ENCODE assay signal across 16 mouse cellular contexts in the genomic region with DNA sequence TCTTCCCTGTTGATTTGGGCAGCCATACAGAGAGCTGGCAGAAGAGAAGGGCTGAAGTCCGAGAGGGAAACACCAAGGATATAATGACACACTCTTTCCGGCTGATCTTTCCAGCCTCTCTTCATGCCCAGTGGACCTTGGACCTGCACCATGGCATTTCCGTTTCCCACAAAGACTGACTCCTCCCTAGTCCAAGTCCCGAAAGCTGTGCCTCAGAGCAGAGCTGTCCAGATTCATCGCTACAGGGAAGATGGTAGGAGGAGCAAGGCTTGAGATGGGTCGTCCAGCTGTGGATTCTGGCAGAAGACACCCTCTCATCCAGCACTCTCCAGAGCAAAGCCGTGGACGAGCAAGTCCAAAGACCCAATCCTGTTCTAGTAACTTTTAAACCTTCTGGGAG.
DNase-seq lines count a peak whose midpoint lies in the region; ATAC-seq and TF ChIP-seq lines count a peak whose summit lies in the region.
"Had no signal": no experiment of that assay in that cellular context is flagged by ENCODE, and none has a peak within 500 bp of the region (broad histone marks: within the 10 kb centered on the region; RNA-seq: fewer than 3 reads in every experiment).

No protein-coding gene starts in this region.

- intact Hi-C loops in gastrocnemius, postnatal 36 days (cut with DNase I): no loop called here

- H3K27ac ChIP-seq in heart, embryonic 11.5 days (ENCODE audit: low read depth, low read length): no peak overlapping the region
- 0 out of 2 replicates have a peak overlapping the region, but pooled peaks have one; percentile 22 for H3K27ac ChIP-seq in intestine, postnatal 0 days (ENCODE audit: low read depth, low read length)
- no peak overlapping the region for H3K27ac ChIP-seq in hindbrain, embryonic 10.5 days
- H3K27ac ChIP-seq: limb, embryonic 10.5 days; midbrain, embryonic 15.5 days had no signal

- TF ChIP-seq CTCF in intestine, postnatal 0 days (IDR thresholded peaks at IDR 0.05; ENCODE audit: low read depth): no peak

- no peak for ATAC-seq in heart, embryonic 11.5 days (replicated peaks; ENCODE audit: insufficient number of reproducible peaks, low FRiP score, low TSS enrichment)
- peak; percentile 98 for ATAC-seq in intestine, postnatal 0 days
- ATAC-seq: hindbrain, embryonic 16.5 days; midbrain, embryonic 15.5 days had no signal

- H3K36me3 ChIP-seq in heart, embryonic 11.5 days (ENCODE audit: control insufficient read depth, insufficient read depth, low read length): no peaks in the 10 kb centered on the region
- no peaks in the 10 kb centered on the region for H3K36me3 ChIP-seq in intestine, postnatal 0 days (ENCODE audit: control insufficient read depth, insufficient read depth)
- no peaks in the 10 kb centered on the region for H3K36me3 ChIP-seq in hindbrain, embryonic 10.5 days
- H3K36me3 ChIP-seq: limb, embryonic 10.5 days; midbrain, embryonic 15.5 days had no signal

- H3K4me3 ChIP-seq in heart, embryonic 11.5 days (ENCODE audit: low read depth, low read length): no peak overlapping the region
- H3K4me3 ChIP-seq in intestine, postnatal 0 days (ENCODE audit: low read depth, low read length): no peak overlapping the region
- H3K4me3 ChIP-seq in hindbrain, embryonic 10.5 days: no peak overlapping the region
- H3K4me3 ChIP-seq: limb, embryonic 10.5 days; midbrain, embryonic 15.5 days had no signal

- H3K4me1 ChIP-seq in heart, embryonic 11.5 days (ENCODE audit: control insufficient read depth, insufficient read depth, low read length): no peaks in the 10 kb centered on the region
- no peaks in the 10 kb centered on the region; the same call in 1 of the 2 replicates for H3K4me1 ChIP-seq in intestine, postnatal 0 days (replicated peaks; ENCODE audit: control insufficient read depth, insufficient read depth, low read length)
- no peaks in the 10 kb centered on the region for H3K4me1 ChIP-seq in hindbrain, embryonic 10.5 days (replicated peaks)
- H3K4me1 ChIP-seq: limb, embryonic 10.5 days; midbrain, embryonic 15.5 days had no signal

- no peaks in the 10 kb centered on the region for H3K27me3 ChIP-seq in heart, embryonic 11.5 days (ENCODE audit: control insufficient read depth, insufficient read depth, low read length)
- H3K27me3 ChIP-seq in intestine, postnatal 0 days (replicated peaks; ENCODE audit: control insufficient read depth, insufficient read depth, low read length): no peaks in the 10 kb centered on the region
- H3K27me3 ChIP-seq in hindbrain, embryonic 10.5 days (ENCODE audit: insufficient read depth, poor library complexity, severe bottlenecking): no peaks in the 10 kb centered on the region
- H3K27me3 ChIP-seq: midbrain, embryonic 15.5 days had no signal

- 81% methylated on average over 8 of the region's 8 CpGs for WGBS in heart, embryonic 11.5 days (ENCODE audit: insufficient replicate concordance)
- 52% methylated on average over 8 of the region's 8 CpGs for WGBS in intestine, postnatal 0 days
- WGBS in hindbrain, embryonic 10.5 days: 88% methylated on average over 8 of the region's 8 CpGs

- peak; percentile 21 to 28 for DNase-seq in heart, adult 18-20 months
- peak; percentile 13 to 15 for DNase-seq in gastrocnemius, postnatal 36 days
- peak; percentile 25 to 52 for DNase-seq in kidney, postnatal 4 days
- DNase-seq in Muller cell, postnatal 12 days (ENCODE audit: inconsistent ontology term): no peak
- no peak for DNase-seq in hindbrain, embryonic 10.5 days (ENCODE audit: low spot score)
- no peak for DNase-seq in MN1 (ENCODE audit: low spot score)
- DNase-seq: B cell, adult 2 months; embryo, embryonic 11 days; lung, embryonic 14.5 days; right cerebral cortex, adult 18-20 months; thymus, postnatal 4 days had no signal

- H3K9me3 ChIP-seq in heart, embryonic 11.5 days (replicated peaks; ENCODE audit: control insufficient read depth, low read length): no peaks in the 10 kb centered on the region
- H3K9me3 ChIP-seq in intestine, postnatal 0 days (ENCODE audit: control insufficient read depth): no peaks in the 10 kb centered on the region
- no peaks in the 10 kb centered on the region for H3K9me3 ChIP-seq in hindbrain, embryonic 10.5 days
- H3K9me3 ChIP-seq: limb, embryonic 10.5 days; midbrain, embryonic 15.5 days had no signal

- H3K9ac ChIP-seq in heart, embryonic 11.5 days (ENCODE audit: low read depth, low read length): no peak overlapping the region
- no peak overlapping the region for H3K9ac ChIP-seq in intestine, postnatal 0 days (ENCODE audit: low read depth, low read length)
- H3K9ac ChIP-seq: lung, embryonic 14.5 days; midbrain, embryonic 15.5 days had no signal

- H3K4me2 ChIP-seq in heart, embryonic 11.5 days: no peak overlapping the region
- H3K4me2 ChIP-seq in intestine, postnatal 0 days (replicated peaks; ENCODE audit: low read depth): no peak overlapping the region
- H3K4me2 ChIP-seq: lung, embryonic 14.5 days; midbrain, embryonic 15.5 days had no signal

Comparison
In these comparisons a context has a peak if more than half of its experiments do, and no peak if none do; other contexts are left out.
1. DNase-seq: peak in heart, adult 18-20 months (2 of 2), gastrocnemius, postnatal 36 days (2 of 2) and kidney, postnatal 4 days (2 of 2); none in Muller cell, postnatal 12 days (single experiment), hindbrain, embryonic 10.5 days (single experiment) and MN1 (single experiment).